Mouse (Mus musculus) CD4-positive, CD25-positive, alpha-beta regulatory T cell, adult 9 weeks (primary cell): ENCODE measurements around the gene Snorc. TPM values are rescaled to one million over a fixed set of nuclear protein-coding genes. Genes with fewer than 3 reads are reported as not detected.

Experiments
- polyA plus RNA-seq: library from polyadenylated mRNA; unstranded; fragments of 100-300 nt; shearing (Covaris generic); gene quantifications from one replicate; pipeline ENCODE4 v1.2.1, GENCODE M21; 2017

The Snorc gene
- polyA plus RNA-seq: not detected

DNA sequence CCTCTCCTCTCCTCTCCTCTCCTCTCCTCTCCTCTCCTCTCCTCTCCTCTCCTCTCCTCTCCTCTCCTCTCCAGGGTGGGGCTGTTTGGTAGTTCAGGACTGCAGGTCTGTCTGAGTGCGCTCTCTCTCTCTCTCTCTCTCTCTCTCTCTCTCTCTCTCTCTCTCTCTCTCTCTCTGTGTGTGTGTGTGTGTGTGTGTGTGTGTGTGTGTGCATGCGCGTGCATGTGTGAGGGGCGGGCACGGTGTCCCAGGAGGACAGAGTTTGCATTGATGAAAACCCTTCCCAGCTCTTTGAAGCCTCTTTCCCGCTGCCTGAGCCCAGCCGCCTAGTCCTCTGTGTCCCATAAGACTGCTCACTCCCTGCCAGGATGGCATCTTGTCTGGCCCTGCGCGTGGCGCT lies at the start of gene Snorc:
Gene Snorc (plus strand): TSS at position 301 of the 400 bp plus-strand sequence.

DNA sequence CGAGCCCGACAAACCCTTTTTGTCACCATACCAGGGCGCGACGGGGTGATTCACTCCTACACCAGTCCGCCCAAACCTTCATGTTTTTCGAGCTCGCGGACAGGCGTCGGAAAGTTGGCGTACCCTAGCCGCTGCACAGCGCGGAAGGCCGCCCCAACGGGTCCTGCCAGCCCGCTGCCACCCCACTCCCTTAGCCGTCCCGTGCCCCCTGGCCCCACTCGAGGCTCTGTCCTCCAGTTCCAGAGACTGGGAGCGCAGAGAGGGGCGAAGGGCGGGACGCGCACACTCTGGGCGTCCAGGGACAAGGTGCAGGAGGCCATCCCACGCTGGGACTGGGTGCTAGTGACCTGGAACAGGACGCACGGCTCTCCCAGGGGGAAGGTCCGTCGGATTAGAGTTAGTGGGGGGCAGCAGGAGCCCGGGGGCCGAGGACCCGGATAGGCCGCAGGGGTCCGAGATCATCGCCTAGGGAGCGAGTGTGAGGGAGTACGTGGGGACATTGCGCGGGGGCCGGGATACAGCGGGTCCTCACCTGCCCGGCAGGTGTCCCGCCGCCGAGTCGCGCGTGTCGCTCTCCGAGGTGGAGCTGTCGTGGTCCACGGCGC lies 39.6 kb downstream of the Snorc start, which contains the start of gene Neu2:
Gene Neu2 (plus strand): TSS at position 329 of the 605 bp plus-strand sequence.

Other genes starting within 250 kb of the Snorc start
- not detected for gene Efhd1, start 205.9 kb upstream of the Snorc start, polyA plus RNA-seq
- gene Gigyf2, start 143.3 kb upstream of the Snorc start, polyA plus RNA-seq: 79.4 TPM
- 1.7 TPM for gene Kcnj13, start 75.5 kb upstream of the Snorc start, polyA plus RNA-seq
- gene Neu2, start 39.6 kb downstream of the Snorc start, polyA plus RNA-seq: not detected
- gene Ngef, start 103.6 kb downstream of the Snorc start, polyA plus RNA-seq: not detected
- 238 TPM for gene Inpp5d, start 150.0 kb downstream of the Snorc start, polyA plus RNA-seq